Mouse (Mus musculus) hindbrain, embryonic 16.5 days (tissue): Measurements from ENCODE around the gene Olfr550. TPM values are rescaled to one million over a fixed set of nuclear protein-coding genes. Genes with fewer than 3 reads are reported as not detected.
A peak's percentile ranks its signal among the peaks of the same experiment; 100 is the strongest.

Experiments
- ATAC-seq: fragments of 200-750 bp; cut with Nextera tagmentation; 2 replicates; pipeline ENCODE4 v1.8.0; 2017; ENCODE audit warnings: moderate TSS enrichment, moderate library complexity
- H3K27ac ChIP-seq: fragments of 300-500 bp; sonication (generic); 2 replicates; pipeline ENCODE4 v1.5.1; 2014; ENCODE audit warnings: low read depth, mild to moderate bottlenecking, control low read depth, low read length, moderate library complexity
- H3K27me3 ChIP-seq: fragments of 300-500 bp; sonication (generic); replicated peaks from 2 replicates; pipeline ENCODE4 v1.6.1; 2014; ENCODE audit warnings: low read length; ENCODE audit not compliant: control insufficient read depth, insufficient read depth
- H3K36me3 ChIP-seq: fragments of 300-500 bp; sonication (generic); 2 replicates; pipeline ENCODE4 v1.6.1; 2014; ENCODE audit warnings: mild to moderate bottlenecking, low read length, moderate library complexity, mixed read lengths; ENCODE audit not compliant: control insufficient read depth, insufficient read depth
- H3K4me1 ChIP-seq: fragments of 300-500 bp; sonication (generic); 2 replicates; pipeline ENCODE4 v1.6.1; 2014; ENCODE audit warnings: low read depth, low read length; ENCODE audit not compliant: control insufficient read depth, insufficient read depth
- H3K4me2 ChIP-seq: fragments of 300-500 bp; sonication (generic); 2 replicates; pipeline ENCODE4 v1.6.1; 2014; ENCODE audit warnings: mild to moderate bottlenecking, low read length, control low read depth, moderate library complexity
- H3K4me3 ChIP-seq: fragments of 300-500 bp; sonication (generic); 2 replicates; pipeline ENCODE4 v1.5.1; 2014; ENCODE audit warnings: mild to moderate bottlenecking, low read length, control low read depth, moderate library complexity
- H3K9ac ChIP-seq: fragments of 300-500 bp; sonication (generic); 2 replicates; pipeline ENCODE4 v1.6.1; 2014; ENCODE audit warnings: low read depth, mild to moderate bottlenecking, control low read depth, low read length, moderate library complexity
- H3K9me3 ChIP-seq: fragments of 300-500 bp; sonication (generic); 2 replicates; pipeline ENCODE4 v1.6.1; 2014; ENCODE audit warnings: mild to moderate bottlenecking, low read length, moderate library complexity; ENCODE audit not compliant: control insufficient read depth
- WGBS: fragments of 180-500 bp; shearing (Covaris S2); extraction: QIAGEN DNeasy Blood & Tissue Kit; methylation state at CpG from one replicate; pipeline ENCODE4 v1.1.7; 2014; 5-methylcytosine and 5-hydroxymethylcytosine counted together
- polyA plus RNA-seq: library from polyadenylated mRNA; unstranded; fragments of >200 nt; fragmentation: Nextera tagmentation; extraction: Ambion mirVana; gene quantifications from 2 replicates; pipeline ENCODE4 v1.2.1, GENCODE M21; 2015

The Olfr550 gene
- polyA plus RNA-seq = 0.04 TPM in 1 of 2 replicates, not detected in the other

GRCm38 (mm10) chr7:102571142-102571541 lies at the start of gene Olfr550:
TSS of gene Olfr550 (plus strand) at chr7:102571442.
- 92% methylated on average over 8 of the region's 8 CpGs for WGBS
- no peaks in the 10 kb centered on the region for H3K27me3 ChIP-seq
- ATAC-seq = no peak
- no peak within 1 kb of the TSS for H3K9ac ChIP-seq
- no peaks in the 10 kb centered on the region for H3K9me3 ChIP-seq
- H3K27ac ChIP-seq = no peak within 1 kb of the TSS
- no peaks in the 10 kb centered on the region for H3K36me3 ChIP-seq
- H3K4me2 ChIP-seq = no peak within 1 kb of the TSS
- no peaks in the 10 kb centered on the region; the same call in 1 of the 2 replicates for H3K4me1 ChIP-seq
- no peak within 1 kb of the TSS for H3K4me3 ChIP-seq

GRCm38 (mm10) chr7:102529052-102529451 lies 42.2 kb upstream of the Olfr550 start:
- 88% methylated on average over 1 of the region's 1 CpGs for WGBS

GRCm38 (mm10) chr7:102534449-102534848 lies 36.8 kb upstream of the Olfr550 start, which contains the start of gene Olfr547:
TSS of gene Olfr547 (plus strand) at chr7:102534749.
- Histone ChIP-seq H3K4me2 (no peak within 1 kb of the TSS), H3K27ac (no peak within 1 kb of the TSS), H3K9ac (no peak within 1 kb of the TSS), H3K9me3 (no peaks in the 10 kb centered on the region), H3K27me3 (no peaks in the 10 kb centered on the region), H3K36me3 (no peaks in the 10 kb centered on the region), H3K4me1 (no peaks in the 10 kb centered on the region), H3K4me3 (no peak within 1 kb of the TSS)
- WGBS = 80% methylated on average over 1 of the region's 1 CpGs
- ATAC-seq = no peak

More at GRCm38 (mm10) chr7:102529052-102529451, 42.2 kb upstream of the Olfr550 start:
- no peak overlapping the region for H3K4me3 ChIP-seq
- no peak for ATAC-seq
- no peaks in the 10 kb centered on the region for H3K4me1 ChIP-seq
- no peaks in the 10 kb centered on the region for H3K27me3 ChIP-seq
- H3K4me2 ChIP-seq = no peak overlapping the region
- no peak overlapping the region for H3K9ac ChIP-seq
- H3K36me3 ChIP-seq = no peaks in the 10 kb centered on the region
- H3K27ac ChIP-seq = no peak overlapping the region
- no peaks in the 10 kb centered on the region for H3K9me3 ChIP-seq

- Histone ChIP-seq H3K36me3 (no peaks in the 10 kb centered on the region), H3K4me3 (no peak within 1 kb of the TSS), H3K4me1 (no peaks in the 10 kb centered on the region), H3K27ac (no peak within 1 kb of the TSS), H3K4me2 (no peak within 1 kb of the TSS), H3K9me3 (no peaks in the 10 kb centered on the region), H3K27me3 (no peaks in the 10 kb centered on the region), H3K9ac (no peak within 1 kb of the TSS)
- 87% methylated on average over 2 of the region's 2 CpGs for WGBS
- ATAC-seq = no peak
Observed at GRCm38 (mm10) chr7:102540596-102540995, 30.6 kb upstream of the Olfr550 start, which contains the start of gene Olfr548-ps1. TSS of gene Olfr548-ps1 (plus strand) at chr7:102540896.

GRCm38 (mm10) chr7:102541251-102541650 lies 30.0 kb upstream of the Olfr550 start:
- H3K27ac ChIP-seq = no peak overlapping the region
- H3K4me2 ChIP-seq = no peak overlapping the region
- H3K36me3 ChIP-seq = no peaks in the 10 kb centered on the region
- no peaks in the 10 kb centered on the region for H3K9me3 ChIP-seq
- ATAC-seq = no peak
- no peaks in the 10 kb centered on the region for H3K27me3 ChIP-seq
- WGBS = 59% methylated on average over 3 of the region's 3 CpGs
- H3K9ac ChIP-seq = no peak overlapping the region
- no peaks in the 10 kb centered on the region for H3K4me1 ChIP-seq
- no peak overlapping the region for H3K4me3 ChIP-seq

- H3K9ac ChIP-seq = no peak within 1 kb of the TSS
- no peak for ATAC-seq
- no peaks in the 10 kb centered on the region for H3K36me3 ChIP-seq
- no peak within 1 kb of the TSS for H3K4me3 ChIP-seq
- H3K4me2 ChIP-seq = no peak within 1 kb of the TSS
- H3K9me3 ChIP-seq = no peaks in the 10 kb centered on the region
- H3K27ac ChIP-seq = no peak within 1 kb of the TSS
- H3K27me3 ChIP-seq = no peaks in the 10 kb centered on the region
- H3K4me1 ChIP-seq = no peaks in the 10 kb centered on the region
- WGBS = 93% methylated on average over 3 of the region's 3 CpGs
Observed at GRCm38 (mm10) chr7:102549570-102549969, 21.7 kb upstream of the Olfr550 start, which contains the start of gene Olfr549. TSS of gene Olfr549 (plus strand) at chr7:102549870.

GRCm38 (mm10) chr7:102553279-102553678 lies 18.0 kb upstream of the Olfr550 start:
- Histone ChIP-seq H3K9me3 (no peaks in the 10 kb centered on the region), H3K27ac (no peak overlapping the region), H3K9ac (no peak overlapping the region), H3K4me2 (no peak overlapping the region), H3K4me1 (no peaks in the 10 kb centered on the region), H3K4me3 (no peak overlapping the region), H3K27me3 (no peaks in the 10 kb centered on the region), H3K36me3 (no peaks in the 10 kb centered on the region)
- 79% methylated on average over 3 of the region's 3 CpGs for WGBS
- no peak for ATAC-seq

- peak; percentile 74 for ATAC-seq
- no peaks in the 10 kb centered on the region for H3K9me3 ChIP-seq
- peak within 1 kb of the TSS; percentile 39 for H3K4me2 ChIP-seq
- H3K27ac ChIP-seq = no peak within 1 kb of the TSS
- no peaks in the 10 kb centered on the region for H3K4me1 ChIP-seq
- peak within 1 kb of the TSS; percentile 42 for H3K9ac ChIP-seq
- no peaks in the 10 kb centered on the region for H3K27me3 ChIP-seq
- H3K4me3 ChIP-seq = peak within 1 kb of the TSS; percentile 34
- no peaks in the 10 kb centered on the region for H3K36me3 ChIP-seq
- WGBS = 25% methylated on average over 10 of the region's 10 CpGs
Observed at GRCm38 (mm10) chr7:102564999-102565997, 5.9 kb upstream of the Olfr550 start, which contains the start of gene Trim21. TSS of gene Trim21 (minus strand) at chr7:102565486.

- Histone ChIP-seq H3K36me3 (no peaks in the 10 kb centered on the region), H3K9me3 (no peaks in the 10 kb centered on the region), H3K27me3 (no peaks in the 10 kb centered on the region), H3K9ac (no peak overlapping the region), H3K4me3 (no peak overlapping the region), H3K4me2 (no peak overlapping the region), H3K4me1 (no peaks in the 10 kb centered on the region), H3K27ac (no peak overlapping the region)
- no peak for ATAC-seq
- 91% methylated on average over 4 of the region's 4 CpGs for WGBS
Observed at GRCm38 (mm10) chr7:102566219-102566618, 5.0 kb upstream of the Olfr550 start.
